Mouse (Mus musculus) CH12.LX (cell line): Measurements from ENCODE around the gene Taf8. TPM values are rescaled to one million over a fixed set of nuclear protein-coding genes. Genes with fewer than 3 reads are reported as not detected.

Source experiments
- DNase-seq: peaks from one replicate; pipeline ENCODE4 v3.0.0-alpha.2; 2013; ENCODE audit errors: extremely low read depth
- H3K27ac ChIP-seq: 2 replicates; pipeline ENCODE4 v1.5.1; 2012; ENCODE audit warnings: low read depth, mild to moderate bottlenecking, control low read depth, moderate library complexity; ENCODE audit not compliant: insufficient read depth
- H3K27me3 ChIP-seq: replicated peaks from 2 replicates; pipeline ENCODE3; 2012; ENCODE audit warnings: inconsistent platforms
- H3K36me3 ChIP-seq, 2 experiments: replicated peaks in 1 of 2; 2 replicates each; pipeline versions ENCODE3 to v1.6.1; 2012; ENCODE audit warnings: inconsistent platforms in 1 of 2, low read length in 1 of 2, mild to moderate bottlenecking in 1 of 2, mixed read lengths in 1 of 2, moderate library complexity in 1 of 2; ENCODE audit not compliant: control insufficient read depth in 1 of 2, insufficient read depth in 1 of 2
- H3K4me1 ChIP-seq, 2 experiments: 2 replicates each; pipeline ENCODE4 v1.6.1; 2012; ENCODE audit warnings: inconsistent platforms in 1 of 2, moderate library complexity in 1 of 2; ENCODE audit not compliant: insufficient read depth in 2 of 2, control insufficient read depth in 1 of 2
- H3K4me2 ChIP-seq: 2 replicates; pipeline ENCODE4 v1.6.1; 2012; ENCODE audit warnings: low read depth, mild to moderate bottlenecking, control low read depth; ENCODE audit not compliant: poor library complexity, insufficient read depth, severe bottlenecking
- H3K4me3 ChIP-seq, 3 experiments: fragments of 150-350 bp in 1 of 3; sonication (generic) in 1 of 3; replicated peaks in 1 of 3; 2 replicates each; pipeline versions ENCODE3 to v1.5.1; 2011 to 2012; ENCODE audit warnings: low read depth in 2 of 3, low read length in 2 of 3, mild to moderate bottlenecking in 2 of 3, moderate library complexity in 2 of 3, control low read depth in 1 of 3, improper control_type of control experiment in 1 of 3, inconsistent platforms in 1 of 3, mixed read lengths in 1 of 3; ENCODE audit not compliant: poor library complexity in 1 of 3
- H3K79me2 ChIP-seq: replicated peaks from 2 replicates; pipeline ENCODE4 v1.6.1; 2012; ENCODE audit warnings: mild to moderate bottlenecking, moderate library complexity; ENCODE audit not compliant: control insufficient read depth, poor library complexity, insufficient read depth, severe bottlenecking; ENCODE audit errors: extremely low read depth
- H3K9ac ChIP-seq: 2 replicates; pipeline ENCODE4 v1.6.1; 2012; ENCODE audit warnings: low read depth, mild to moderate bottlenecking, control low read depth, moderate library complexity; ENCODE audit not compliant: insufficient read depth
- H3K9me3 ChIP-seq: replicated peaks from 2 replicates; pipeline ENCODE3; 2012; ENCODE audit warnings: low read length, inconsistent platforms, mixed read lengths
- BHLHE40 ChIP-seq: IDR thresholded peaks from 2 replicates; pipeline ENCODE4 v1.6.1; 2011; ENCODE audit warnings: mild to moderate bottlenecking, low read depth, low read length, improper control_type of control experiment
- CTCF ChIP-seq, 2 experiments: IDR thresholded peaks in 1 of 2; conservative IDR thresholded peaks in 1 of 2; 2 replicates each; pipeline ENCODE4 v1.5.1; 2011 to 2012; ENCODE audit warnings: low read depth in 2 of 2, low read length in 2 of 2, improper control_type of control experiment in 1 of 2, inconsistent platforms in 1 of 2, mild to moderate bottlenecking in 1 of 2, moderate library complexity in 1 of 2
- E2F4 ChIP-seq: IDR thresholded peaks from 2 replicates; pipeline ENCODE4 v1.6.1; 2011; ENCODE audit warnings: low read depth, low read length, improper control_type of control experiment; ENCODE audit not compliant: insufficient replicate concordance
- EP300 ChIP-seq: IDR thresholded peaks from 2 replicates; pipeline ENCODE4 v1.6.1; 2011; ENCODE audit warnings: low read length, improper control_type of control experiment
- ETS1 ChIP-seq: conservative IDR thresholded peaks from 2 replicates; pipeline ENCODE4 v1.6.1; 2012; ENCODE audit warnings: low read depth, mild to moderate bottlenecking, inconsistent platforms, low read length, improper control_type of control experiment, moderate library complexity
- GABPA ChIP-seq: IDR thresholded peaks from 2 replicates; pipeline ENCODE4 v1.6.1; 2012; ENCODE audit warnings: low read depth, low read length, improper control_type of control experiment, inconsistent platforms; ENCODE audit not compliant: insufficient replicate concordance
- JUN ChIP-seq: IDR thresholded peaks from 2 replicates; pipeline ENCODE4 v1.6.1; 2011; ENCODE audit warnings: low read depth, mild to moderate bottlenecking, low read length, improper control_type of control experiment, moderate library complexity; ENCODE audit not compliant: insufficient read depth
- MAFK ChIP-seq: IDR thresholded peaks from 2 replicates; pipeline ENCODE4 v1.6.1; 2011; ENCODE audit warnings: low read length, improper control_type of control experiment; ENCODE audit not compliant: insufficient replicate concordance
- MXI1 ChIP-seq: IDR thresholded peaks from 2 replicates; pipeline ENCODE4 v1.6.1; 2011; ENCODE audit warnings: mild to moderate bottlenecking, low read depth, low read length, improper control_type of control experiment
- MYC ChIP-seq: IDR thresholded peaks from 2 replicates; pipeline ENCODE4 v1.6.1; 2011; ENCODE audit warnings: low read depth, mild to moderate bottlenecking, improper control_type of control experiment, low read length
- NRF1 ChIP-seq: IDR thresholded peaks from 2 replicates; pipeline ENCODE4 v1.6.1; 2014; ENCODE audit warnings: low read depth, mild to moderate bottlenecking, inconsistent platforms, low read length, improper control_type of control experiment, moderate library complexity
- TCF12 ChIP-seq: IDR thresholded peaks from 2 replicates; pipeline ENCODE4 v1.6.1; 2014; ENCODE audit warnings: low read depth, mild to moderate bottlenecking, inconsistent platforms, low read length, improper control_type of control experiment
- UBTF ChIP-seq: IDR thresholded peaks from 2 replicates; pipeline ENCODE4 v1.6.1; 2012; ENCODE audit warnings: low read depth, mild to moderate bottlenecking, inconsistent platforms, low read length, improper control_type of control experiment, moderate library complexity
- USF1 ChIP-seq: IDR thresholded peaks from 2 replicates; pipeline ENCODE4 v1.6.1; 2014; ENCODE audit warnings: low read depth, mild to moderate bottlenecking, inconsistent platforms, low read length, improper control_type of control experiment
- ZKSCAN1 ChIP-seq: IDR thresholded peaks from 2 replicates; pipeline ENCODE4 v1.6.1; 2012; ENCODE audit warnings: low read depth, inconsistent platforms, low read length, improper control_type of control experiment, borderline replicate concordance
- dilution Hi-C: fragments of 300-500 bp; cut with MboI; formaldehyde crosslinking; loops from 2 replicates; pipeline ENCODE4 v1.14.3; 2020; ENCODE audit warnings: low sequenced_read_pairs; ENCODE audit not compliant: extremely low pct_unique_long_range_greater_than_20kb, extremely low pct_ligation_motif_present
- in situ Hi-C: fragments of 300-500 bp; cut with MboI; formaldehyde crosslinking; loops from 3 replicates; pipeline ENCODE4 v1.14.3; 2019; ENCODE audit warnings: low sequenced_read_pairs, low pct_ligation_motif_present, low pct_unique_long_range_greater_than_20kb, mixed read lengths
- polyA plus RNA-seq: library from polyadenylated mRNA; unstranded; fragments of >175 nt; gene quantifications from 2 replicates; pipeline ENCODE4 v1.2.1, GENCODE M21; 2012; ENCODE audit warnings: low read depth; ENCODE audit not compliant: insufficient read length
- total RNA-seq, 2 experiments: library from RNA; depleted of rRNA; stranded (reverse); fragments of 300-350 nt in 1 of 2; fragments of >200 nt in 1 of 2; gene quantifications; 2 replicates each; pipeline ENCODE4 v1.2.3; 2012 to 2014

Taf8 gene
- total and polyA plus RNA-seq, 3 experiments: 16.9 to 18.0 (median 17.0) TPM

DNA sequence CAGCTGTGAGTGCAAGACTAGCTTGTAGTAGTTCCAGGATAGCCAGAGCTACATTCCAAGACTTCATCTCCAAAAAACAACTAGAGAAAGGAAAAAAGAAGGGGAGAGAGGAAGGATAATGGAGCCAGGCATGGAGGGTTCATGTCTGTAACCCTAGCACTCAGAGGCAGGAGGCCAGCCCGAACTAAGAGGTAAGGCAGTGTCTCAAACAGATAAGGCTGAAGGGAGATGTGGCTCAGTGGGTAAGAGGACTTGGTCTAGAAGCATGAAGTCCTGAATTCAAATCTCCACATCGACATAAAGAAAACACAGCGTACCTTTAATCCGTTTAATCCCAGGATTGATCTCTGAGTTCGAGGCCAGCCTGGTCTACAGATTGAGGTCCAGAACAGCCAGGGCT is 30.3 kb upstream of the Taf8 start:
- Histone ChIP-seq H3K9ac (no peak overlapping the region), H3K9me3 (no peaks in the 10 kb centered on the region), H3K79me2 (no peaks in the 10 kb centered on the region), H3K4me1 (peaks cover 4 to 20% of the 10 kb centered on the region in 2 experiments; a peak in 3 of 4 replicates), H3K27ac (no peak overlapping the region), H3K4me3 (no peak overlapping the region), H3K36me3 (no peaks in the 10 kb centered on the region), H3K4me2 (no peak overlapping the region)
- in situ Hi-C loops: no loop called here
- no peak for TF ChIP-seq MYC
- TF ChIP-seq MAFK: no peak
- no peak for TF ChIP-seq NRF1
- TF ChIP-seq EP300: no peak
- TF ChIP-seq CTCF (conservative IDR thresholded peaks at IDR 0.05 in 1 of 2, IDR thresholded peaks at IDR 0.05 in 1 of 2; ENCODE audit: low read depth in 2 of 2, low read length in 2 of 2): no peak
- TF ChIP-seq, all 38 proteins: peak for 0
- dilution Hi-C loops: no loop called here
- H3K27me3 ChIP-seq: no peaks in the 10 kb centered on the region
- no peak for DNase-seq

DNA sequence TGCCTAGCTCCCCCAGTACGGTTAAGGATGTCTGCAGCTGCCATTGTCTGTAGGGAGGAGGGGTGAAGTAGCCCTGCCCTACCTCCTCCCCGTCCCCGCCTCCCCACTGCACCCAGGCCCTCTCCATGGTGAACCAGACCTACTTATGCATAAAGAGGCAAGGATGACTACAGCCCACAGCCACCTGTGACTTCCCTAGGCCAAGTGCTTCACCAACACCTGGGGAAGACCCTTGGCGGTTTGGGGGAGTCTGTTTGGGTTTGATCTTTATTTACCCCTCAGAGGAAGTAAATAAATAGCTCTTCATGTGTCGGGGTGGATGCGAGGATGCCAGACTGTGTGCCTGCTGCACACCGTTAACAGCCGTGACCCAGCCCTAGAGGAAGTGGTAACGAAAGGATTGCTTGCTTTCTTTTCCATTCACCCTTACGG is 29.3 kb upstream of the Taf8 start:
- peak; percentile 70 for DNase-seq
- Histone ChIP-seq H3K4me2 (peak overlapping the region; percentile 41), H3K9ac (no peak overlapping the region), H3K4me3 (peak overlapping the region in 2 of 3 experiments; percentile 14 to 33), H3K4me1 (peaks cover 4 to 26% of the 10 kb centered on the region in 2 experiments; a peak in 3 of 4 replicates), H3K36me3 (no peaks in the 10 kb centered on the region), H3K27ac (no peak overlapping the region), H3K9me3 (no peaks in the 10 kb centered on the region), H3K79me2 (no peaks in the 10 kb centered on the region), H3K27me3 (no peaks in the 10 kb centered on the region)
- dilution Hi-C loops: no loop called here
- in situ Hi-C loops: no loop called here
- TF ChIP-seq ZKSCAN1: no peak
- TF ChIP-seq CTCF (conservative IDR thresholded peaks at IDR 0.05 in 1 of 2, IDR thresholded peaks at IDR 0.05 in 1 of 2; ENCODE audit: low read depth in 2 of 2, low read length in 2 of 2): no peak
- 0 out of 2 replicates have a peak, but pooled peaks have one; percentile 39 for TF ChIP-seq TCF12
- peak; percentile 40; the same call in 1 of the 2 replicates for TF ChIP-seq ETS1
- TF ChIP-seq MXI1: no peak
- 0 out of 2 replicates have a peak, but pooled peaks have one; percentile 4 for TF ChIP-seq BHLHE40
- no peak for TF ChIP-seq GABPA
- TF ChIP-seq UBTF: no peak
- TF ChIP-seq JUN: no peak
- TF ChIP-seq E2F4: no peak
- no peak for TF ChIP-seq USF1
